Comparison of ENCODE assay signal across 8 mouse cellular contexts in genomic region chr17:5493161-5493771, GRCm38 (mm10). TPM values are rescaled to one million over a fixed set of nuclear protein-coding genes. Genes with fewer than 3 reads are reported as not detected.
DNase-seq lines count a peak whose midpoint lies in the region; ATAC-seq and TF ChIP-seq lines count a peak whose summit lies in the region.

No protein-coding gene starts in this region.

- WGBS in intestine, postnatal 0 days = 3% methylated on average over 53 of the region's 53 CpGs
- 1% methylated on average over 52 of the region's 53 CpGs for WGBS in liver, embryonic 14.5 days (ENCODE audit: insufficient replicate concordance)
- 3% methylated on average over 53 of the region's 53 CpGs for WGBS in neural tube, embryonic 15.5 days

- no peaks in the 10 kb centered on the region for H3K9me3 ChIP-seq in intestine, postnatal 0 days (ENCODE audit: control insufficient read depth)
- no peaks in the 10 kb centered on the region for H3K9me3 ChIP-seq in liver, embryonic 14.5 days (ENCODE audit: control insufficient read depth, low read length)
- no peaks in the 10 kb centered on the region for H3K9me3 ChIP-seq in neural tube, embryonic 15.5 days (replicated peaks)

- H3K27me3 ChIP-seq in intestine, postnatal 0 days (replicated peaks; ENCODE audit: control insufficient read depth, insufficient read depth, low read length) = no peaks in the 10 kb centered on the region
- H3K27me3 ChIP-seq in liver, embryonic 14.5 days (ENCODE audit: control insufficient read depth, insufficient read depth, low read length) = no peaks in the 10 kb centered on the region
- no peaks in the 10 kb centered on the region for H3K27me3 ChIP-seq in neural tube, embryonic 15.5 days (replicated peaks)

- peak overlapping the region; percentile 99 for H3K4me2 ChIP-seq in intestine, postnatal 0 days (replicated peaks; ENCODE audit: low read depth)
- peak overlapping the region; percentile 99 for H3K4me2 ChIP-seq in liver, embryonic 14.5 days (ENCODE audit: low read depth)
- H3K4me2 ChIP-seq in neural tube, embryonic 15.5 days = peak overlapping the region; percentile 77

- no peak for TF ChIP-seq EP300 in liver, embryonic 14.5 days (IDR thresholded peaks at IDR 0.05; ENCODE audit: low read depth)

- intact Hi-C loops in gastrocnemius, postnatal 14 days (cut with DNase I; ENCODE audit: low total_unique reads) = no loop called here

- DNase-seq in ovary, postnatal 10 days (ENCODE audit: low spot score) = peak; percentile 6
- no peak for DNase-seq in ovary, adult 18-20 months (ENCODE audit: low spot score)
- DNase-seq in cerebellum, adult 9-10 months = peak; percentile 63
- DNase-seq in gastrocnemius, postnatal 14 days = peak; percentile 34
- DNase-seq in liver, embryonic 14.5 days (ENCODE audit: low read depth in 3 of 3, low spot score in 3 of 3) = no peak

- H3K36me3 ChIP-seq in intestine, postnatal 0 days (ENCODE audit: control insufficient read depth, insufficient read depth) = no peaks in the 10 kb centered on the region
- H3K36me3 ChIP-seq in liver, embryonic 14.5 days (replicated peaks; ENCODE audit: control insufficient read depth, insufficient read depth, low read depth) = peaks cover 15% of the 10 kb centered on the region
- H3K36me3 ChIP-seq in neural tube, embryonic 15.5 days = no peaks in the 10 kb centered on the region

- peak overlapping the region; percentile 49 for H3K9ac ChIP-seq in intestine, postnatal 0 days (ENCODE audit: low read depth, low read length)
- peak overlapping the region; percentile 90 for H3K9ac ChIP-seq in liver, embryonic 14.5 days (replicated peaks)
- H3K9ac ChIP-seq in neural tube, embryonic 15.5 days (replicated peaks) = peak overlapping the region; percentile 69

- no peak for TF ChIP-seq CTCF in intestine, postnatal 0 days (IDR thresholded peaks at IDR 0.05; ENCODE audit: low read depth)
- no peak for TF ChIP-seq CTCF in liver, embryonic 14.5 days (IDR thresholded peaks at IDR 0.05; ENCODE audit: low read depth)

- H3K4me3 ChIP-seq in intestine, postnatal 0 days (ENCODE audit: low read depth, low read length) = peak overlapping the region; percentile 67
- peak overlapping the region; percentile 83 to 88 for H3K4me3 ChIP-seq in liver, embryonic 14.5 days (ENCODE audit: insufficient read depth in 1 of 2, low read depth in 2 of 2, low read length in 2 of 2)
- peak overlapping the region; percentile 70 for H3K4me3 ChIP-seq in neural tube, embryonic 15.5 days (replicated peaks)

- 0 out of 2 replicates have a peak, but pooled peaks cover 3% of the 10 kb centered on the region for H3K4me1 ChIP-seq in intestine, postnatal 0 days (replicated peaks; ENCODE audit: control insufficient read depth, insufficient read depth, low read length)
- peaks cover 22 to 37% of the 10 kb centered on the region in 2 experiments for H3K4me1 ChIP-seq in liver, embryonic 14.5 days (replicated peaks; ENCODE audit: control insufficient read depth in 2 of 2, insufficient read depth in 2 of 2, low read length in 1 of 2)
- peaks cover 38% of the 10 kb centered on the region for H3K4me1 ChIP-seq in neural tube, embryonic 15.5 days

- ATAC-seq in intestine, postnatal 0 days = no peak
- ATAC-seq in liver, embryonic 14.5 days (ENCODE audit: insufficient read depth) = no peak
- ATAC-seq in neural tube, embryonic 15.5 days (ENCODE audit: low FRiP score) = no peak
- ATAC-seq in activated CD4-positive, CD25-positive, alpha-beta regulatory T cell, adult 4 months = no peak

- peak overlapping the region; percentile 67; the same call in 1 of the 2 replicates for H3K27ac ChIP-seq in intestine, postnatal 0 days (ENCODE audit: low read depth, low read length)
- peak overlapping the region; percentile 77 for H3K27ac ChIP-seq in liver, embryonic 14.5 days
- peak overlapping the region; percentile 93 for H3K27ac ChIP-seq in neural tube, embryonic 15.5 days (replicated peaks)

RNA-seq across cellular contexts. Expression of gene Zdhhc14, which starts 0.9 kb away (rescaled TPM):
- total RNA-seq in gastrocnemius, postnatal 14 days (2021) = 1 to 10 TPM; 2.4 to 4.1 TPM
- polyA plus RNA-seq in intestine, postnatal 0 days (2015; fragmentation: Nextera tagmentation; extraction: Ambion mirVana) = 1.3 and 1.4 TPM in 2 replicates
- 2.2 and 2.6 TPM in 2 replicates for polyA plus RNA-seq in liver, embryonic 14.5 days (2012; rRNA removed)
- polyA plus RNA-seq in liver, embryonic 14.5 days (2014; fragmentation: Nextera tagmentation; extraction: Ambion mirVana) = 4.7 and 5.8 TPM in 2 replicates
- 11.3 and 13.4 TPM in 2 replicates for polyA plus RNA-seq in neural tube, embryonic 15.5 days (2015; fragmentation: Nextera tagmentation; extraction: Ambion mirVana)
- polyA plus RNA-seq in activated CD4-positive, CD25-positive, alpha-beta regulatory T cell, adult 4 months (2017; shearing (Covaris generic)) = under 1 TPM; 0.15 to 0.17 TPM

RNA-seq across cellular contexts. Expression of gene Tmem242, which starts 53.2 kb away (rescaled TPM):
- total RNA-seq in gastrocnemius, postnatal 14 days (2021) = 100 to 1,000 TPM; 113 to 123 TPM
- 90.3 and 90.7 TPM in 2 replicates for polyA plus RNA-seq in intestine, postnatal 0 days (2015; fragmentation: Nextera tagmentation; extraction: Ambion mirVana)
- polyA plus RNA-seq in liver, embryonic 14.5 days (2012; rRNA removed) = 9.7 and 10.5 TPM in 2 replicates
- polyA plus RNA-seq in liver, embryonic 14.5 days (2014; fragmentation: Nextera tagmentation; extraction: Ambion mirVana) = 42.1 and 42.5 TPM in 2 replicates
- polyA plus RNA-seq in neural tube, embryonic 15.5 days (2015; fragmentation: Nextera tagmentation; extraction: Ambion mirVana) = 112 and 114 TPM in 2 replicates
- 100 to 1,000 TPM in 1 of 2 experiments, 10 to 100 TPM in 1; 72.3 to 103 TPM for polyA plus RNA-seq in activated CD4-positive, CD25-positive, alpha-beta regulatory T cell, adult 4 months (2017; shearing (Covaris generic))

Comparison
In these comparisons a context has a peak if more than half of its experiments do, and no peak if none do; other contexts are left out.
1. DNase-seq: peak in ovary, postnatal 10 days (single experiment), cerebellum, adult 9-10 months (single experiment) and gastrocnemius, postnatal 14 days (single experiment); none in ovary, adult 18-20 months (single experiment) and liver, embryonic 14.5 days (0 of 3).
2. Peak in every context shown above with its lines, with median percentiles within 50 percentile points of each other: H3K27ac ChIP-seq, H3K4me2 ChIP-seq, H3K4me3 ChIP-seq and H3K9ac ChIP-seq.